Mouse (Mus musculus) lung, embryonic 16.5 days (tissue): ENCODE measurements at regions not wholly inside any gene's neighbourhood (a gene's known extent, or its start where the extent isn't known, plus 50 kb on each side); places are given as distances from the start of the nearest gene placed in this dataset.
A peak's percentile ranks its signal among the peaks of the same experiment; 100 is the strongest.

ENCODE experiments used
- ATAC-seq: fragments of 200-750 bp; cut with Nextera tagmentation; 2 replicates; pipeline ENCODE4 v1.8.0; 2017; ENCODE audit warnings: low read depth, mild to moderate bottlenecking, moderate library complexity
- H3K27ac ChIP-seq: fragments of 300-500 bp; sonication (generic); 2 replicates; pipeline ENCODE4 v1.5.1; 2014; ENCODE audit warnings: mild to moderate bottlenecking, control low read depth, low read length
- H3K27me3 ChIP-seq: fragments of 300-500 bp; sonication (generic); 2 replicates; pipeline ENCODE4 v1.6.1; 2014; ENCODE audit warnings: low read depth, low read length, mixed read lengths; ENCODE audit not compliant: control insufficient read depth, insufficient read depth
- H3K36me3 ChIP-seq: fragments of 300-500 bp; sonication (generic); 2 replicates; pipeline ENCODE4 v1.6.1; 2014; ENCODE audit warnings: low read length; ENCODE audit not compliant: control insufficient read depth, insufficient read depth
- H3K4me1 ChIP-seq: fragments of 300-500 bp; sonication (generic); replicated peaks from 2 replicates; pipeline ENCODE4 v1.6.1; 2014; ENCODE audit warnings: low read length, mixed read lengths; ENCODE audit not compliant: control insufficient read depth, insufficient read depth
- H3K4me2 ChIP-seq: fragments of 300-500 bp; sonication (generic); 2 replicates; pipeline ENCODE4 v1.6.1; 2014; ENCODE audit warnings: low read depth, low read length, control low read depth
- H3K4me3 ChIP-seq: fragments of 300-500 bp; sonication (generic); 2 replicates; pipeline ENCODE4 v1.5.1; 2014; ENCODE audit warnings: mild to moderate bottlenecking, low read length, control low read depth
- H3K9ac ChIP-seq: fragments of 300-500 bp; sonication (generic); 2 replicates; pipeline ENCODE4 v1.6.1; 2014; ENCODE audit warnings: low read length, control low read depth
- H3K9me3 ChIP-seq: fragments of 300-500 bp; sonication (generic); 2 replicates; pipeline ENCODE4 v1.6.1; 2016; ENCODE audit warnings: low read length; ENCODE audit not compliant: control insufficient read depth
- WGBS: fragments of 180-500 bp; shearing (Covaris S2); extraction: QIAGEN DNeasy Blood & Tissue Kit; methylation state at CpG from one replicate; pipeline ENCODE4 v1.1.7; 2014; 5-methylcytosine and 5-hydroxymethylcytosine counted together

DNA sequence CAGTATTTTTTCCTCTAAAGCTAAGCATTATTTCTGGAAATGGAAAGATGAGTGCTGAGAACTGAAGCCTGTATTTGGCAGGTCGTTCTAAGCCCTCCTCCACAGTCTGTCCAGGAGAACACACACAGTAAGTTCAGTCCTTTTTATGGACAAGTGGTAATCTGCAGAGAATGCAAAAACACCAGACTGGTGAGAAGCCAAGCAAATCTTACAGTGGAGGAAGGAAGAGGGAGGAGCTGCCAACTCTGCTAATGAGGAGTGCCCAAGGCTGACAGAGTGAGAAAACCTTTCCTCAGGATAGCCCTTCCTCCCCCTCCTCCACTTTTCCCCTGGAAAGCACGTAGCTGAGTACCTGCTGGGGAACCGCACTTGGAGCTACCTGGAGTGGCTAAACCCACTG, 899.8 kb downstream of the 5730522E02Rik start:
- Histone ChIP-seq H3K27ac (no peak overlapping the region), H3K4me3 (no peak overlapping the region), H3K4me2 (no peak overlapping the region), H3K9me3 (no peaks in the 10 kb centered on the region), H3K27me3 (no peaks in the 10 kb centered on the region), H3K4me1 (no peaks in the 10 kb centered on the region), H3K36me3 (no peaks in the 10 kb centered on the region), H3K9ac (no peak overlapping the region)
- ATAC-seq: no peak
- 40% methylated on average over 3 of the region's 3 CpGs for WGBS

DNA sequence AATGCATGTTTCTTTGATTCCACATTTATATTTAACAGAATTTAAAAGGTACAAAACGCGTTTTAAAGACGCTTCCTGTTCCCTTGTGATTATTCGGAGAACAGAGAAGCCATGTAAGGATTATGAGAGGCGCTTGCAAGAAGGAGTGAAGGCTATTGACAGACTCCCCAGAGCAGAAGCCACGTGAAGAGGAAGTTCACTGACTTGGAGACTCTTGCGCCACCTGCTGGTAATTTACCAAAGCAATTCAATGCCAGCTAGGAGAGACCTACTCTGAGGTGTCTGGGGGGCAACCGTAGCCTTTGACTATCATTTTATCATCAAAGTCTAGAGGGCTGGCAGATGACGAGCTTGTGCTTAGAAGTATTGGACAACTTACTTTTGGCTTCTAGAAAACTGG, 909.4 kb downstream of the 5730522E02Rik start:
- 13% methylated on average over 9 of the region's 9 CpGs for WGBS
- Histone ChIP-seq H3K4me3 (no peak overlapping the region), H3K4me1 (no peaks in the 10 kb centered on the region), H3K4me2 (no peak overlapping the region), H3K27me3 (no peaks in the 10 kb centered on the region), H3K9ac (no peak overlapping the region), H3K36me3 (no peaks in the 10 kb centered on the region), H3K27ac (no peak overlapping the region), H3K9me3 (no peaks in the 10 kb centered on the region)
- ATAC-seq: peak; percentile 45; the same call in 1 of the 2 replicates

GRCm38 (mm10) chr11:25288346-25288745, 922.2 kb downstream of the 5730522E02Rik start:
- Histone ChIP-seq H3K4me3 (peak overlapping the region; percentile 24; the same call in 1 of the 2 replicates), H3K27ac (no peak overlapping the region), H3K9me3 (no peaks in the 10 kb centered on the region), H3K9ac (no peak overlapping the region), H3K36me3 (no peaks in the 10 kb centered on the region), H3K4me2 (peak overlapping the region; percentile 38), H3K4me1 (peaks cover 2% of the 10 kb centered on the region; the same call in 1 of the 2 replicates), H3K27me3 (no peaks in the 10 kb centered on the region)
- ATAC-seq: no peak
- 49% methylated on average over 13 of the region's 13 CpGs for WGBS

DNA sequence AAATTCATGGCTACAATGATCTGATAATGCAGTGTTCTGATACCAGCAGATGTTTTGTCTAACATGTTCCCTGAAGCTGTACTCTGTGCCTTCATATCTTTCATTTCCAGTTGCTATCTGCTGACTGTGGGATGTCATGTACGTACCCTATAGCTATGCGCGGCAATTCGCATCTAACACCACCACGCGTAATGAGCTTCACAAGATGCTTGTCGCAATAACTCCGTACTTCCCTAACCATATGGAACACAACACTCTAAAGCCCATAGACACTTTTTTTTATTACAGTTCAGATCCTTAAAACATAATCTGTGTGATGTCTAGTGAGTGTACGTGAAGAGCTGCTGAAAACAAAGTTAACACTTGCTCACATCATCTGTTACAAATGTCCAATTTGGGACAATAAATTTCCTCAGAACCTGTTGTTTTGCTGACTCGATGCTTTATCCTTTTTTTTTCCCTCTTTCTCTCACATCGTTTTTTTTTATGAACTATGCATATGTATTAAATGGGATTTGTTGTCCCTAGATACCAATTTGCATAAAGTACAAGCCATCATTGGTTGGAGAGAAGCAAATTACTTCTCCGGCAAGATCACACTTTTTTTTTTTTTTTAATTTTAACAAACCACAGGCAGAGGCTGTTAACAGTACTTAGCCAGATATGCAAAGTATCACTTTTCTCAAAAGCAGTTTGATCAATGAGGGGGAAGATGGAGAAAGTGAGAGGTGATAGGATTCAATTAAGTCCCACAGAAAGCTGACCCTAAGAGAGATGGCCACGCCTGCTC, 922.9 kb downstream of the 5730522E02Rik start:
- no peaks in the 10 kb centered on the region for H3K9me3 ChIP-seq
- H3K4me2 ChIP-seq: peak overlapping the region; percentile 38
- peak overlapping the region; percentile 24; the same call in 1 of the 2 replicates for H3K4me3 ChIP-seq
- H3K36me3 ChIP-seq: no peaks in the 10 kb centered on the region
- no peaks in the 10 kb centered on the region for H3K27me3 ChIP-seq
- H3K27ac ChIP-seq: no peak overlapping the region
- H3K4me1 ChIP-seq: peaks cover 2% of the 10 kb centered on the region; the same call in 1 of the 2 replicates
- 59% methylated on average over 13 of the region's 13 CpGs for WGBS
- H3K9ac ChIP-seq: no peak overlapping the region
- no peak for ATAC-seq

DNA sequence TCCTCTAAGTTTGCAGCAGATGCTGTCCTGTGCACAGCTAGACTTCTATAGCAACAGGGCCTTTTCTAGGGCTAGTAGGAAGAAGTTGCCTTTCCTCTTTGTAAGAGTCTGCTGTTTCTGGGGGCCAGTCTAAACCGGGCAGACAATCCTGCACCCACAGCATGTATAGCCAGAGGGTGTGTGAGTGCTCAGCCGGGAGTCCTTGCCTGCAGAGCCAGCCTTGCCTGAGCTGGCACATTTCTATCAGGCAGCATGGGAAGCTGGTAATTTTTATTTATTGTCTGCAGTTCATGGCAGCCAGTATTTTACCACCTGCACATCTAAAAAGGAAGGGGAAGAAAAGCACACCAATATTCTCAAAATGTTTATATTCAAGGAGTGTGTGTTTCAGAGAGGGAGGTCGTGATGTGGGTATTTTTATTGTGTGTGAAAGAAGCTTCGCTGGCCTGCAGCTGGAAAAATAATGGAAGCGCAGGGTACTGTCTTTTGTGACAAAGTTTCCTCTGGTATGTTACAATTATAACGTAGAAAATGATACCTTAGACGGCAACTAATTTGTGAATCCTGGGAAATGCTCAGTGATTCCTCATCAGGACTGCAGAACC, 940.5 kb downstream of the 5730522E02Rik start:
- Histone ChIP-seq H3K27ac (no peak overlapping the region), H3K4me1 (no peaks in the 10 kb centered on the region), H3K4me2 (no peak overlapping the region), H3K9me3 (no peaks in the 10 kb centered on the region), H3K36me3 (no peaks in the 10 kb centered on the region), H3K9ac (no peak overlapping the region), H3K27me3 (no peaks in the 10 kb centered on the region), H3K4me3 (no peak overlapping the region)
- WGBS: 32% methylated on average over 7 of the region's 7 CpGs
- no peak for ATAC-seq

- Histone ChIP-seq H3K9ac (no peak overlapping the region), H3K4me1 (peaks cover 8% of the 10 kb centered on the region), H3K4me3 (no peak overlapping the region), H3K36me3 (no peaks in the 10 kb centered on the region), H3K27ac (no peak overlapping the region), H3K9me3 (no peaks in the 10 kb centered on the region), H3K4me2 (no peak overlapping the region), H3K27me3 (no peaks in the 10 kb centered on the region; the same call in 1 of the 2 replicates)
- 43% methylated on average over 4 of the region's 4 CpGs for WGBS
- ATAC-seq: no peak
These were observed 947.7 kb downstream of the 5730522E02Rik start for GRCm38 (mm10) chr11:25262906-25263305.

- peak; percentile 91 for ATAC-seq
- H3K4me3 ChIP-seq: no peak overlapping the region
- peaks cover 8% of the 10 kb centered on the region for H3K4me1 ChIP-seq
- no peaks in the 10 kb centered on the region for H3K36me3 ChIP-seq
- H3K9ac ChIP-seq: no peak overlapping the region
- 11% methylated on average over 1 of the region's 1 CpGs for WGBS
- no peaks in the 10 kb centered on the region for H3K9me3 ChIP-seq
- no peak overlapping the region for H3K27ac ChIP-seq
- no peak overlapping the region for H3K4me2 ChIP-seq
- no peaks in the 10 kb centered on the region; the same call in 1 of the 2 replicates for H3K27me3 ChIP-seq
These were observed 950.9 kb downstream of the 5730522E02Rik start for GRCm38 (mm10) chr11:25259691-25260090.

GRCm38 (mm10) chr11:25233360-25233890, 977.1 kb downstream of the 5730522E02Rik start:
- Histone ChIP-seq H3K36me3 (no peaks in the 10 kb centered on the region), H3K27ac (no peak overlapping the region), H3K4me3 (no peak overlapping the region), H3K4me1 (no peaks in the 10 kb centered on the region), H3K4me2 (no peak overlapping the region), H3K9me3 (no peaks in the 10 kb centered on the region), H3K27me3 (no peaks in the 10 kb centered on the region), H3K9ac (no peak overlapping the region)
- 51% methylated on average over 4 of the region's 4 CpGs for WGBS
- no peak for ATAC-seq
